Mouse (Mus musculus) embryonic facial prominence, embryonic 12.5 days (tissue): ENCODE measurements at regions not wholly inside any gene's neighbourhood (a gene's known extent, or its start where the extent isn't known, plus 50 kb on each side); places are given as distances from the start of the nearest gene placed in this dataset.

Experiments
- ATAC-seq: fragments of 200-750 bp; cut with Nextera tagmentation; 2 replicates; pipeline ENCODE4 v1.8.0; 2017; ENCODE audit not compliant: insufficient number of reproducible peaks, insufficient read depth, low FRiP score, low TSS enrichment
- H3K27ac ChIP-seq: fragments of 300-500 bp; sonication (generic); 2 replicates; pipeline ENCODE4 v1.5.1; 2016; ENCODE audit warnings: mild to moderate bottlenecking
- H3K27me3 ChIP-seq: fragments of 300-500 bp; sonication (generic); 2 replicates; pipeline ENCODE4 v1.6.1; 2016; ENCODE audit warnings: mild to moderate bottlenecking, moderate library complexity
- H3K36me3 ChIP-seq: fragments of 300-500 bp; sonication (generic); 2 replicates; pipeline ENCODE4 v1.6.1; 2016; ENCODE audit warnings: mild to moderate bottlenecking
- H3K4me1 ChIP-seq: fragments of 300-500 bp; sonication (generic); 2 replicates; pipeline ENCODE4 v1.6.1; 2016
- H3K4me2 ChIP-seq: fragments of 300-500 bp; sonication (generic); replicated peaks from 2 replicates; pipeline ENCODE4 v1.6.1; 2016; ENCODE audit warnings: mild to moderate bottlenecking, moderate library complexity
- H3K4me3 ChIP-seq: fragments of 300-500 bp; sonication (generic); 2 replicates; pipeline ENCODE4 v1.5.1; 2016; ENCODE audit warnings: mild to moderate bottlenecking
- H3K9ac ChIP-seq: fragments of 300-500 bp; sonication (generic); 2 replicates; pipeline ENCODE4 v1.6.1; 2016; ENCODE audit warnings: mild to moderate bottlenecking, moderate library complexity
- H3K9me3 ChIP-seq: fragments of 300-500 bp; sonication (generic); 2 replicates; pipeline ENCODE4 v1.6.1; 2016; ENCODE audit warnings: mild to moderate bottlenecking, moderate library complexity
- WGBS: fragments of 180-500 bp; shearing (Covaris S2); methylation state at CpG from one replicate; pipeline ENCODE4 v1.1.7; 2016; 5-methylcytosine and 5-hydroxymethylcytosine counted together

- H3K4me1 ChIP-seq, result no peaks in the 10 kb centered on the region
- no peak for ATAC-seq
- no peaks in the 10 kb centered on the region for H3K36me3 ChIP-seq
- no peak overlapping the region for H3K27ac ChIP-seq
- H3K27me3 ChIP-seq, result no peaks in the 10 kb centered on the region
- H3K9me3 ChIP-seq, result no peaks in the 10 kb centered on the region
- 85% methylated on average over 6 of the region's 6 CpGs for WGBS
- no peak overlapping the region for H3K4me2 ChIP-seq
- no peak overlapping the region for H3K4me3 ChIP-seq
- no peak overlapping the region for H3K9ac ChIP-seq
Measured at GRCm38 (mm10) chr4:47772230-47772920, 272.6 kb upstream of the Nr4a3 start.

- Histone ChIP-seq H3K9ac (no peak overlapping the region), H3K36me3 (no peaks in the 10 kb centered on the region), H3K4me1 (no peaks in the 10 kb centered on the region), H3K27me3 (no peaks in the 10 kb centered on the region), H3K4me2 (no peak overlapping the region), H3K9me3 (no peaks in the 10 kb centered on the region), H3K4me3 (no peak overlapping the region), H3K27ac (no peak overlapping the region)
- 84% methylated on average over 5 of the region's 5 CpGs for WGBS
- ATAC-seq, result no peak
Measured at GRCm38 (mm10) chr4:47774664-47775063, 270.3 kb upstream of the Nr4a3 start.

GRCm38 (mm10) chr4:47781039-47781438 lies 263.9 kb upstream of the Nr4a3 start:
- Histone ChIP-seq H3K4me3 (no peak overlapping the region), H3K9ac (no peak overlapping the region), H3K4me2 (no peak overlapping the region), H3K4me1 (no peaks in the 10 kb centered on the region), H3K9me3 (no peaks in the 10 kb centered on the region), H3K36me3 (no peaks in the 10 kb centered on the region), H3K27me3 (no peaks in the 10 kb centered on the region), H3K27ac (no peak overlapping the region)
- no peak for ATAC-seq
- WGBS, result 80% methylated on average over 4 of the region's 4 CpGs

DNA sequence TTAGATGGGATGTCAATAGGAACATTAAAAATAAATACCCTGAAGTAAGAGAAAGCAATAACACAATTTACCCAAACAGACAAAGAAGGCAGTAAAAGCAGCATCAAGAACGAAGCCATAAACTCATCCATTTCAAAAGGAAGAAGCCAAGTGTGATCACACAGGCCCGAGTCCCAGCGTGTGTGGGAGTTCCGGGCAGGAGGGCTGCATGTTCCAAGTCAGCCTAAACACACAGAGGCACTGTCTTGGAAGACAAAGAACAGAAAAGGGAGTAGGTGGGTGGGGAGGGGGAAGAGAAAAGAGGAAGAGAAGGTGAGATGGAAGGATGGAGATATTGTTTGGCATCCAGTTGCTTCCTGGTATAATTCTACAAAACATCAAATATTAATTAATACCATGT lies 248.0 kb upstream of the Nr4a3 start:
- 85% methylated on average over 4 of the region's 4 CpGs for WGBS
- ATAC-seq, result no peak
- H3K9me3 ChIP-seq, result no peaks in the 10 kb centered on the region

DNA sequence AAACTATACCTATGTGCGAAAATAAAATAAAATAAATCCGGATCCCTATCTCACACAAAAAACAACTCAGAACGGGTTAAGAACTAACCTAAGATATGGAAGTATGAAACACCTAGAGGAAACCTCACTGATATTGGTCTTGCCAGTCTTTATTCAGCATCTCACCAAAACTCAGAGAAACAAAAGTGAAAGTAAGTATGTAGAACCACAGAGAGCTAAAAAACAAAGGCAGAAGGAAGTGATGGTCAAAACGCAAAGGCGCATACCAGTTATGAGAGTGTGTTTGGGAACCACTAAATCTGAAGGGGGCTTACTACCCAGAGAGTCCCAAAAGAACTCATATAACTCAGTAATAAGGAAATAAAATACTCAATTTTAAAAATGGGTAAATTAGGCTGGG lies 245.8 kb upstream of the Nr4a3 start:
- no peak for ATAC-seq
- Histone ChIP-seq H3K9me3 (no peaks in the 10 kb centered on the region), H3K27ac (no peak overlapping the region), H3K4me3 (no peak overlapping the region), H3K27me3 (no peaks in the 10 kb centered on the region), H3K36me3 (no peaks in the 10 kb centered on the region), H3K9ac (no peak overlapping the region), H3K4me2 (no peak overlapping the region), H3K4me1 (no peaks in the 10 kb centered on the region)
- WGBS, result 92% methylated on average over 5 of the region's 5 CpGs

More for the DNA sequence above, 248.0 kb upstream of the Nr4a3 start:
- Histone ChIP-seq H3K9ac (no peak overlapping the region), H3K4me2 (no peak overlapping the region), H3K36me3 (no peaks in the 10 kb centered on the region), H3K27ac (no peak overlapping the region), H3K27me3 (no peaks in the 10 kb centered on the region), H3K4me1 (no peaks in the 10 kb centered on the region), H3K4me3 (no peak overlapping the region)

DNA sequence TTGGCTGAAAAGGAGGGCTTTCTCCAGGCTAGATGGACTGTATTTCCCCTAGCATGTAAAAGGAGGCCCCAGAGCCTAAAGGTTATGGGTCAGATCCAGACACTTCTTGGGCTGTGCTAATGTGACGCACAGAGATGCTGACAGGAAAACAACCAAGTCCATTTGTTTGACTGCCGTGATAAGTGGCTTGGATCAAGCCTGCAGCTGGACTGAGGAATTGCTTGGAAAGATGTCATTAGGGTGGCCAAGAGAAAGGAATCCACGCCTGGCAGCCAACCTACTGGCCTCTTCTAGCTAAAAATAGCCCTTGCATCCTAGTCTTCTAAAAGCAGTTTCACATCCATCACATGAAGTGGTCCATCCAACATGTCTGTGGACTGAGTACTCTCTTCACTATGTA lies 241.8 kb upstream of the Nr4a3 start:
- no peak overlapping the region for H3K9ac ChIP-seq
- no peak overlapping the region for H3K4me3 ChIP-seq
- no peaks in the 10 kb centered on the region for H3K27me3 ChIP-seq
- no peak for ATAC-seq
- no peaks in the 10 kb centered on the region for H3K4me1 ChIP-seq
- no peak overlapping the region for H3K4me2 ChIP-seq
- no peaks in the 10 kb centered on the region for H3K9me3 ChIP-seq
- H3K36me3 ChIP-seq, result no peaks in the 10 kb centered on the region
- 74% methylated on average over 3 of the region's 3 CpGs for WGBS
- H3K27ac ChIP-seq, result no peak overlapping the region

DNA sequence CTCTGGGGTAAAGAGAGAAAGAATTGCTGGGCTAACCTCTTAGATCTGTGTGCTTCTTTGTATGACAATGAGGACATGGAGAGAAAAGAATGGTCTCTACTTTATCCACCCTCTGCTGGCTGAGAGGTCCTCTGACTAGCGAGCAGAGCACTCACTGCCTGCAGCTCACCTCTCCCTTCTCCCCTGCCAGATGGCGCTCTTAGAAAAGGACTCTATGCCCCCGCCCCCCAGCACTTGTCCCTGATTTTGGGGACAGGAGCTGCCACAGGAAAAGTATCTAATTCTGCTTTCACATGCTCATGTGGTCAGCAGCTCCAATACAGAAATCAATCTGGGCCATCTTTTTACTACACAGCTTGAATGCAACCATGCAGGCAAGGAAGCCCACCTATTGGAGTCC lies 237.1 kb upstream of the Nr4a3 start:
- H3K36me3 ChIP-seq, result no peaks in the 10 kb centered on the region
- H3K27ac ChIP-seq, result no peak overlapping the region
- no peak overlapping the region for H3K9ac ChIP-seq
- H3K27me3 ChIP-seq, result no peaks in the 10 kb centered on the region
- no peaks in the 10 kb centered on the region for H3K4me1 ChIP-seq
- no peak overlapping the region for H3K4me3 ChIP-seq
- no peaks in the 10 kb centered on the region for H3K9me3 ChIP-seq
- H3K4me2 ChIP-seq, result no peak overlapping the region
- 11% methylated on average over 3 of the region's 3 CpGs for WGBS
- no peak for ATAC-seq

DNA sequence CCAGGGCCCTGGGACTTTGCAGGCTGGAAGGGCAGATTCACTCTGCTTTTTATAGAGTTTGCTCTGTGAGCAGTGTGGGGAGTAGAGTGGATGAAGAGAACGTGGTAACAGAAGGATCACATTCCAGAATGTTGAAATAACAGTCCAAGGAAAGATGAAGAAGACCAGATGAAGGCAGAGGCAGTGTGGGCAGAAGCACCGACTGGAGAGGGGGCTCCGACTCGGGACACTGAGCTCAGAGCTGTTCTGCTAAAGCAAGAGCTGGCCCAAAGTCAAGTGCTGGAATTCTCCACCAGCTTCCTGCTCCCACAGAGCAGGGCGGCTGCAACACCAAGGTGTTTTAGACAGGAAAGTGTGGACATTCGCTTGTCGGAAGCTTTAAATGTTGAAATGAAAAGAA lies 230.9 kb upstream of the Nr4a3 start:
- Histone ChIP-seq H3K36me3 (no peaks in the 10 kb centered on the region), H3K27ac (no peak overlapping the region), H3K27me3 (no peaks in the 10 kb centered on the region), H3K4me1 (no peaks in the 10 kb centered on the region), H3K4me2 (no peak overlapping the region), H3K9me3 (no peaks in the 10 kb centered on the region), H3K9ac (no peak overlapping the region), H3K4me3 (no peak overlapping the region)
- WGBS, result 71% methylated on average over 7 of the region's 7 CpGs
- ATAC-seq, result no peak

DNA sequence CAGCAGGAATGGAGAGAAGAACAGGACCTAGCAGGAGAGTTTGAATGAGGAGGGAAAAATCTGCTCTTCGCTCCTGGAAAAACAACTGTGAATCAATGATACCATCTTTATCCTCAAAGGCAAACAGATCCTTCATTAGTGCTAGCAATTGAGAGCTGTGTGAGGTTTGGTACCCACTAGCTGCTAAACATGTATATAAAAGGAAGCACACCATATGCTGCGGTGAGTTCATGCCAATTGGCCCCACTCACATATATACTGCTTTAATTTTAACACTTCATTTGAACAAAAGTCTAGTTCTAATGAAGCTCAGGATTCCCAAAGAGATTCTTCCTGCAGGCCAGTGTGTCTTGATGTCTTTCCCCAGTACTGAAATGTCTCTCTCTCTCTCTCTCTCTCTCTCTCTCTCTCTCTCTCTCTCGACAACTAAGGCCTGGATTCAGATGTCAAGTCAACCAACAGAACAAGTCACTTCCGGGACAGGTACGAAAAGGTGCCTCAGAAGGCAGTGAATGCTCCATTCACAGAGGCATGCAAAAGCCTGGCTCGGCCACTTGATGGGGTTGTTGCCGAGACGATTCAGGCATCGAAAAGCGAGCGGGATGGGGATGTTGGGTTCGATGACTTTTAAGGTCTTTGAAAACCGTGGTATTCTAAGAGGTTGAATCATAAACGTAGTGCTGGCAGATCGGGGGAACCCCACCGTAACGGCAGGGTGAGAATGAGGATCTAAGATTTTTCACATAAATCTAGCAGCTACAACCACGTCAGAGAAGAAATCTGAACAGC lies 226.4 kb upstream of the Nr4a3 start:
- Histone ChIP-seq H3K4me3 (no peak overlapping the region), H3K27ac (no peak overlapping the region), H3K9ac (no peak overlapping the region), H3K4me2 (no peak overlapping the region), H3K27me3 (no peaks in the 10 kb centered on the region), H3K36me3 (no peaks in the 10 kb centered on the region), H3K4me1 (no peaks in the 10 kb centered on the region), H3K9me3 (no peaks in the 10 kb centered on the region)
- ATAC-seq, result no peak
- 89% methylated on average over 18 of the region's 18 CpGs for WGBS

GRCm38 (mm10) chr4:47820562-47820961 lies 224.4 kb upstream of the Nr4a3 start:
- Histone ChIP-seq H3K4me3 (no peak overlapping the region), H3K9me3 (no peaks in the 10 kb centered on the region), H3K27ac (no peak overlapping the region), H3K4me1 (no peaks in the 10 kb centered on the region), H3K27me3 (no peaks in the 10 kb centered on the region), H3K9ac (no peak overlapping the region), H3K36me3 (no peaks in the 10 kb centered on the region), H3K4me2 (no peak overlapping the region)
- no peak for ATAC-seq
- WGBS, result 80% methylated on average over 1 of the region's 1 CpGs

DNA sequence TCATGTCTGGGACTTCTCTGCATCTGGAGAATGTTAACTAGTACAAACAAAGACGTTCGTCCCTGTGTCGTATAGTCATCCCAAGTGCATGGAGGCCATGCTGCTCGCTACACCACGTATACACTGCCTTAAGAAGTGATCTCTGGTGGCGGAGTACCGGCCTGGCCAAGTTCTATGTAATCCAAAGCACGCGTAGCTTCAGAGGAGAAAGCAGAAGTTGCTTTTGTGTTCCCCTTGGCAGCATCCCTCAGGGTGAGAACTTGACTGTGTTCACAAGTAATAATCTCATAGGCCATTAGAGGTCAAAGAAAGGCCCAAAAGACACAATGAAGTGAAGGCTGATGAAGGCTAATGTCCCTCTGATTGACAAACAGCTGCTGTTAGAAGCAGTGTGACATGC lies 221.7 kb upstream of the Nr4a3 start:
- WGBS, result 75% methylated on average over 9 of the region's 9 CpGs
- no peak for ATAC-seq
- Histone ChIP-seq H3K9me3 (no peaks in the 10 kb centered on the region), H3K27me3 (no peaks in the 10 kb centered on the region), H3K27ac (no peak overlapping the region), H3K4me2 (no peak overlapping the region), H3K4me3 (no peak overlapping the region), H3K4me1 (no peaks in the 10 kb centered on the region), H3K36me3 (no peaks in the 10 kb centered on the region), H3K9ac (no peak overlapping the region)

GRCm38 (mm10) chr4:47824083-47824482 lies 220.9 kb upstream of the Nr4a3 start:
- Histone ChIP-seq H3K4me2 (no peak overlapping the region), H3K4me3 (no peak overlapping the region), H3K27ac (no peak overlapping the region), H3K36me3 (no peaks in the 10 kb centered on the region), H3K27me3 (no peaks in the 10 kb centered on the region), H3K4me1 (no peaks in the 10 kb centered on the region), H3K9me3 (no peaks in the 10 kb centered on the region), H3K9ac (no peak overlapping the region)
- 88% methylated on average over 15 of the region's 15 CpGs for WGBS
- no peak for ATAC-seq
